32 mouse cellular contexts compared by ENCODE assay signal in the genomic region with DNA sequence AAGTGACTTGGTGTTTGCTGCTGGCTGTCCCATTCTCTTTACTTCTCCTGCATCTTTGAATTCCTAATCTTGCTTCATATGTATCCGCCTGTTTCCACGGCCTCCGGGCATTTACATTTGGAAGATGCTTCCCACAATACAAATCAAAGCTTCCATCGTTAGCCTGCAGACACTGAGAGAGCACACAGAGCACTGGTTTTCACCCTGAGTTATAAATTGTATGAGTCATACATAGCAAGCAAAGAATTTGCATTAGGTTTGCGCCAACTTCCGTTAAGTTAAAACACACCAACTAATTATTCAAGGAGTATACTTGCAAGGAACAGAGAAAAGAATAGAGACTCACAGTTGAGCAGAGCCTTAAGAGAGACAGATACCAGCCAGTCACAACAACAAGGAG. TPM values are rescaled to one million over a fixed set of nuclear protein-coding genes. Genes with fewer than 3 reads are reported as not detected.
DNase-seq lines count a peak whose midpoint lies in the region; ATAC-seq and TF ChIP-seq lines count a peak whose summit lies in the region.
"Had no signal": no experiment of that assay in that cellular context is flagged by ENCODE, and none has a peak within 500 bp of the region (broad histone marks: within the 10 kb centered on the region; RNA-seq: fewer than 3 reads in every experiment).

No protein-coding gene starts in this region.

- TF ChIP-seq POLR2A in CH12.LX (IDR thresholded peaks at IDR 0.05; ENCODE audit: low read depth, low read length), result peak; percentile 56; the same call in 1 of the 2 replicates

- H3K4me2 ChIP-seq in CH12.LX (ENCODE audit: insufficient read depth, low read depth, poor library complexity, severe bottlenecking), result peak overlapping the region; percentile 88
- no peak overlapping the region for H3K4me2 ChIP-seq in lung, postnatal 0 days (replicated peaks; ENCODE audit: low read depth, low read length)
- H3K4me2 ChIP-seq: heart, embryonic 11.5 days; hindbrain, embryonic 12.5 days; kidney, embryonic 15.5 days; neural tube, embryonic 12.5 days had no signal

- dilution Hi-C loops in CH12.LX (cut with MboI; ENCODE audit: extremely low pct_ligation_motif_present, extremely low pct_unique_long_range_greater_than_20kb, low sequenced_read_pairs), result no loop called here

- H3K27ac ChIP-seq in gastrocnemius, adult 2 months, result peak overlapping the region; percentile 63
- H3K27ac ChIP-seq in CH12.LX (ENCODE audit: insufficient read depth, low read depth), result peak overlapping the region; percentile 90
- H3K27ac ChIP-seq in lung, postnatal 0 days (ENCODE audit: low read length), result no peak overlapping the region
- H3K27ac ChIP-seq: hindbrain, embryonic 12.5 days; hindbrain, postnatal 0 days; kidney, embryonic 15.5 days; liver, embryonic 14.5 days; midbrain, embryonic 10.5 days; neural tube, embryonic 12.5 days; stomach, postnatal 0 days had no signal

- H3K4me1 ChIP-seq in CH12.LX (ENCODE audit: control insufficient read depth in 1 of 2, insufficient read depth in 2 of 2), result peaks cover 22 to 70% of the 10 kb centered on the region in 2 experiments
- no peaks in the 10 kb centered on the region for H3K4me1 ChIP-seq in lung, postnatal 0 days (ENCODE audit: insufficient read depth, low read depth, low read length)
- H3K4me1 ChIP-seq: hindbrain, embryonic 12.5 days; kidney, embryonic 15.5 days; midbrain, embryonic 10.5 days; neural tube, embryonic 12.5 days had no signal

- intact Hi-C loops in gastrocnemius, adult 2 months (cut with DNase I), result no loop called here
- intact Hi-C loops in gastrocnemius, postnatal 14 days (cut with DNase I; ENCODE audit: low total_unique reads), result no loop called here
- intact Hi-C loops in gastrocnemius, postnatal 36 days (cut with DNase I), result no loop called here

- DNase-seq in gastrocnemius, adult 2 months, result no peak
- no peak for DNase-seq in gastrocnemius, postnatal 14 days
- DNase-seq in A20 (ENCODE audit: low read depth, low spot score) (peak; percentile 78), CH12.LX (ENCODE audit: extremely low read depth) (peak; percentile 88)
- no peak for DNase-seq in lung, postnatal 0 days (ENCODE audit: low spot score)
- DNase-seq in gastrocnemius, postnatal 36 days, result no peak
- DNase-seq: adrenal gland, postnatal 25 days; cerebellum, adult 2 months; cerebellum, postnatal 25 days; gastrocnemius, postnatal 10 days; heart, adult 11 months; kidney, postnatal 36 days; layer of hippocampus, postnatal 36 days; liver; lung, adult 2 months; right cerebral cortex, adult 18-20 months; thymus, adult 18-20 months; thymus, postnatal 25 days had no signal

- WGBS in lung, postnatal 0 days, result 83% methylated on average over 6 of the region's 6 CpGs

- no peaks in the 10 kb centered on the region for H3K9me3 ChIP-seq in CH12.LX (replicated peaks; ENCODE audit: low read length)
- no peaks in the 10 kb centered on the region for H3K9me3 ChIP-seq in lung, postnatal 0 days (ENCODE audit: low read length)
- H3K9me3 ChIP-seq: hindbrain, embryonic 12.5 days; kidney, embryonic 15.5 days; midbrain, embryonic 10.5 days; neural tube, embryonic 12.5 days had no signal

- H3K36me3 ChIP-seq in CH12.LX (replicated peaks in 1 of 2; ENCODE audit: control insufficient read depth in 1 of 2, insufficient read depth in 1 of 2, low read length in 1 of 2), result no peaks in the 10 kb centered on the region
- H3K36me3 ChIP-seq in lung, postnatal 0 days (ENCODE audit: insufficient read depth, low read length), result no peaks in the 10 kb centered on the region
- H3K36me3 ChIP-seq: G1E; hindbrain, embryonic 12.5 days; kidney, embryonic 15.5 days; midbrain, embryonic 10.5 days; neural tube, embryonic 12.5 days had no signal

- no peaks in the 10 kb centered on the region for H3K27me3 ChIP-seq in CH12.LX (replicated peaks)
- H3K27me3 ChIP-seq in lung, postnatal 0 days (replicated peaks; ENCODE audit: insufficient read depth, low read length), result no peaks in the 10 kb centered on the region
- H3K27me3 ChIP-seq: hindbrain, embryonic 12.5 days; kidney, embryonic 15.5 days; neural tube, embryonic 12.5 days; Patski had no signal

- peak; percentile 46 for ATAC-seq in inflammation-experienced regulatory T-cells, adult 6 months
- no peak for ATAC-seq in lung, postnatal 0 days
- ATAC-seq: forebrain, embryonic 14.5 days; hindbrain, postnatal 0 days; intestine, postnatal 0 days; Patski had no signal

- in situ Hi-C loops in CH12.LX (cut with MboI; ENCODE audit: low pct_ligation_motif_present, low pct_unique_long_range_greater_than_20kb, low sequenced_read_pairs), result no loop called here

- TF ChIP-seq RAD21 in CH12.LX (IDR thresholded peaks at IDR 0.05; ENCODE audit: low read depth, low read length), result no peak

- no peak for TF ChIP-seq EP300 in CH12.LX (IDR thresholded peaks at IDR 0.05; ENCODE audit: low read length)
- no peak for TF ChIP-seq EP300 in lung, postnatal 0 days (IDR thresholded peaks at IDR 0.05)

- TF ChIP-seq CTCF in gastrocnemius, adult 2 months (IDR thresholded peaks at IDR 0.05), result no peak
- no peak for TF ChIP-seq CTCF in CH12.LX (conservative IDR thresholded peaks at IDR 0.05 in 1 of 2, IDR thresholded peaks at IDR 0.05 in 1 of 2; ENCODE audit: low read depth in 2 of 2, low read length in 2 of 2)
- no peak for TF ChIP-seq CTCF in lung, postnatal 0 days (IDR thresholded peaks at IDR 0.05)

- no peaks in the 10 kb centered on the region; the same call in 1 of the 2 replicates for H3K79me2 ChIP-seq in CH12.LX (replicated peaks; ENCODE audit: control insufficient read depth, extremely low read depth, insufficient read depth, poor library complexity, severe bottlenecking)

- H3K4me3 ChIP-seq in gastrocnemius, adult 2 months, result no peak overlapping the region
- H3K4me3 ChIP-seq in CH12.LX (replicated peaks in 1 of 3; ENCODE audit: low read depth in 2 of 3, low read length in 2 of 3, poor library complexity in 1 of 3), result peak overlapping the region in 1 of 3 experiments; percentile 27
- H3K4me3 ChIP-seq in lung, postnatal 0 days (ENCODE audit: low read depth, low read length), result no peak overlapping the region
- H3K4me3 ChIP-seq: hindbrain, embryonic 12.5 days; kidney, embryonic 15.5 days; midbrain, embryonic 10.5 days; myocyte; neural tube, embryonic 12.5 days had no signal

- H3K9ac ChIP-seq in CH12.LX (ENCODE audit: insufficient read depth, low read depth), result peak overlapping the region; percentile 86
- H3K9ac ChIP-seq in lung, postnatal 0 days (replicated peaks; ENCODE audit: low read depth), result no peak overlapping the region
- H3K9ac ChIP-seq: hindbrain, embryonic 12.5 days; kidney, embryonic 15.5 days; liver, embryonic 14.5 days; neural tube, embryonic 12.5 days had no signal

TF ChIP-seq in CH12.LX, 34 proteins besides CTCF, POLR2A, EP300 and RAD21:
- no peak for TF ChIP-seq MAFK (IDR thresholded peaks at IDR 0.05; ENCODE audit: insufficient replicate concordance, low read length)
- TF ChIP-seq MEF2A (IDR thresholded peaks at IDR 0.05; ENCODE audit: borderline replicate concordance, low read depth, low read length), result 0 out of 2 replicates have a peak, but pooled peaks have one; percentile 41
- peak; percentile 96 for TF ChIP-seq TBP (conservative IDR thresholded peaks at IDR 0.05; ENCODE audit: low read depth, low read length)
- no peak for TF ChIP-seq ZC3H11A (IDR thresholded peaks at IDR 0.05; ENCODE audit: low read depth, low read length)
- no peak; the same call in 1 of the 2 replicates for TF ChIP-seq NELFE (IDR thresholded peaks at IDR 0.05; ENCODE audit: low read depth, low read length)
- no peak; the same call in 1 of the 2 replicates for TF ChIP-seq SIN3A (IDR thresholded peaks at IDR 0.05; ENCODE audit: low read length)
- TF ChIP-seq NRF1 (IDR thresholded peaks at IDR 0.05; ENCODE audit: low read depth, low read length), result no peak
- no peak for TF ChIP-seq UBTF (IDR thresholded peaks at IDR 0.05; ENCODE audit: low read depth, low read length)
- peak; percentile 84 for TF ChIP-seq JUN (IDR thresholded peaks at IDR 0.05; ENCODE audit: insufficient read depth, low read depth, low read length)
- TF ChIP-seq RCOR1 (conservative IDR thresholded peaks at IDR 0.05; ENCODE audit: low read depth, low read length), result no peak; the same call in none of the 2 replicates
- TF ChIP-seq BHLHE40 (IDR thresholded peaks at IDR 0.05; ENCODE audit: low read depth, low read length), result no peak; the same call in 1 of the 2 replicates
- TF ChIP-seq CHD2 (IDR thresholded peaks at IDR 0.05; ENCODE audit: low read length), result no peak
- no peak; the same call in 1 of the 2 replicates for TF ChIP-seq TCF12 (IDR thresholded peaks at IDR 0.05; ENCODE audit: low read depth, low read length)
- peak; percentile 76 for TF ChIP-seq IRF4 (IDR thresholded peaks at IDR 0.05; ENCODE audit: low read depth, low read length)
- no peak for TF ChIP-seq USF2 (conservative IDR thresholded peaks at IDR 0.05; ENCODE audit: low read depth, low read length)
- no peak for TF ChIP-seq KAT2A (IDR thresholded peaks at IDR 0.05; ENCODE audit: insufficient replicate concordance, low read length)
- TF ChIP-seq ELF1 (IDR thresholded peaks at IDR 0.05; ENCODE audit: low read depth, low read length), result 0 out of 2 replicates have a peak, but pooled peaks have one; percentile 47
- peak; percentile 91 for TF ChIP-seq JUND (conservative IDR thresholded peaks at IDR 0.05; ENCODE audit: low read depth, low read length)
- TF ChIP-seq ETS1 (conservative IDR thresholded peaks at IDR 0.05; ENCODE audit: low read depth, low read length), result peak; percentile 83
- no peak for TF ChIP-seq PAX5 (IDR thresholded peaks at IDR 0.05; ENCODE audit: low read length)
- TF ChIP-seq POLR2AphosphoS2 (IDR thresholded peaks at IDR 0.05; ENCODE audit: low read depth, low read length), result no peak; the same call in 1 of the 2 replicates

RNA-seq across cellular contexts. Expression of gene Mphosph6, which starts 22.4 kb away (rescaled TPM):
- total RNA-seq in gastrocnemius, adult 2 months (2021), result 1 to 10 TPM; 5.0 to 6.6 TPM
- total RNA-seq in gastrocnemius, postnatal 14 days (2021), result 1 to 10 TPM; 6.6 to 8.8 TPM
- total RNA-seq in CH12.LX (2012; rRNA removed) (89.6 and 114 TPM in 2 replicates), CH12.LX (2014; rRNA removed) (225 and 243 TPM in 2 replicates)
- polyA plus RNA-seq in CH12.LX (2012; ENCODE audit: insufficient read length, low read depth), result 232 and 241 TPM in 2 replicates
- 10 to 100 TPM; 59.7 to 87.8 (median 69.5) TPM for polyA plus RNA-seq in inflammation-experienced regulatory T-cells, adult 6 months (2017; shearing (Covaris generic))
- 32.2 and 32.6 TPM in 2 replicates for polyA plus RNA-seq in lung, postnatal 0 days (2015; fragmentation: Nextera tagmentation; extraction: Ambion mirVana)
- total RNA-seq in gastrocnemius, postnatal 36 days (2021), result 1 to 10 TPM; 4.5 to 4.6 TPM

Comparison
In these comparisons a context has a peak if more than half of its experiments do, and no peak if none do; other contexts are left out.
1. DNase-seq: peak in A20 (single experiment) and CH12.LX (single experiment); none in gastrocnemius, adult 2 months (single experiment), gastrocnemius, postnatal 14 days (single experiment), lung, postnatal 0 days (single experiment) and gastrocnemius, postnatal 36 days (0 of 2).
2. RNA of gene Mphosph6, which starts 22.4 kb away (total RNA-seq): 89.6 to 243 TPM in CH12.LX; 6.6 to 8.8 TPM in gastrocnemius, postnatal 14 days, 5.0 to 6.6 TPM in gastrocnemius, adult 2 months and 4.5 to 4.6 TPM in gastrocnemius, postnatal 36 days; every median in the first group is over 4 times any median in the second.